Mouse (Mus musculus) midbrain, embryonic 12.5 days (tissue): Measurements from ENCODE around the gene Ndrg2. TPM values are rescaled to one million over a fixed set of nuclear protein-coding genes. Genes with fewer than 3 reads are reported as not detected.
A peak's percentile ranks its signal among the peaks of the same experiment; 100 is the strongest.
"Not testable (repeated sequence)": the region's sequence is repeated elsewhere in the genome, so short reads cannot be mapped to it uniquely, and the experiment has no call there.

Experiments used
- ATAC-seq: fragments of 200-750 bp; cut with Nextera tagmentation; 2 replicates; pipeline ENCODE4 v1.8.0; 2017; ENCODE audit warnings: low read depth, moderate TSS enrichment, moderate library complexity; ENCODE audit not compliant: low FRiP score
- H3K27ac ChIP-seq: fragments of 300-500 bp; sonication (generic); replicated peaks from 2 replicates; pipeline ENCODE4 v1.5.1; 2016; ENCODE audit warnings: mild to moderate bottlenecking
- H3K27me3 ChIP-seq: fragments of 300-500 bp; sonication (generic); 2 replicates; pipeline ENCODE4 v1.6.1; 2016; ENCODE audit warnings: mild to moderate bottlenecking
- H3K36me3 ChIP-seq: fragments of 300-500 bp; sonication (generic); 2 replicates; pipeline ENCODE4 v1.6.1; 2016
- H3K4me1 ChIP-seq: fragments of 300-500 bp; sonication (generic); 2 replicates; pipeline ENCODE4 v1.6.1; 2016
- H3K4me2 ChIP-seq: fragments of 300-500 bp; sonication (generic); replicated peaks from 2 replicates; pipeline ENCODE4 v1.6.1; 2016; ENCODE audit warnings: mild to moderate bottlenecking, moderate library complexity
- H3K4me3 ChIP-seq: fragments of 300-500 bp; sonication (generic); 2 replicates; pipeline ENCODE4 v1.5.1; 2016; ENCODE audit warnings: mild to moderate bottlenecking
- H3K9ac ChIP-seq: fragments of 300-500 bp; sonication (generic); replicated peaks from 2 replicates; pipeline ENCODE4 v1.6.1; 2016; ENCODE audit warnings: mild to moderate bottlenecking, moderate library complexity
- H3K9me3 ChIP-seq: fragments of 300-500 bp; sonication (generic); 2 replicates; pipeline ENCODE4 v1.6.1; 2016; ENCODE audit warnings: mild to moderate bottlenecking
- WGBS: fragments of 180-500 bp; shearing (Covaris S2); methylation state at CpG from one replicate; pipeline ENCODE4 v1.1.7; 2016; 5-methylcytosine and 5-hydroxymethylcytosine counted together
- polyA plus RNA-seq: library from polyadenylated mRNA; unstranded; fragments of >200 nt; fragmentation: Nextera tagmentation; extraction: Ambion mirVana; gene quantifications from 2 replicates; pipeline ENCODE4 v1.2.1, GENCODE M21; 2016

Ndrg2 gene
- polyA plus RNA-seq, 1 experiment from 2014 or later: 24.0 TPM

GRCm38 (mm10) chr14:51926930-51927329 is 13.0 kb upstream of the Ndrg2 start:
- H3K9ac ChIP-seq, H3K4me3 ChIP-seq, H3K9me3 ChIP-seq, H3K4me1 ChIP-seq, ATAC-seq, H3K36me3 ChIP-seq, H3K4me2 ChIP-seq, H3K27ac ChIP-seq, H3K27me3 ChIP-seq: not testable (repeated sequence)
- WGBS: 93% methylated on average over 11 of the region's 11 CpGs

GRCm38 (mm10) chr14:51923492-51923891 is 9.5 kb upstream of the Ndrg2 start:
- 73% methylated on average over 4 of the region's 4 CpGs for WGBS
- H3K36me3 ChIP-seq: no peaks in the 10 kb centered on the region
- ATAC-seq: no peak

GRCm38 (mm10) chr14:51922910-51923309 is 9.0 kb upstream of the Ndrg2 start:
- Histone ChIP-seq H3K36me3 (no peaks in the 10 kb centered on the region), H3K9ac (no peak overlapping the region), H3K4me3 (no peak overlapping the region), H3K27me3 (no peaks in the 10 kb centered on the region; the same call in 1 of the 2 replicates), H3K9me3 (no peaks in the 10 kb centered on the region), H3K27ac (no peak overlapping the region), H3K4me2 (no peak overlapping the region), H3K4me1 (no peaks in the 10 kb centered on the region)
- ATAC-seq: no peak
- 90% methylated on average over 2 of the region's 2 CpGs for WGBS

More at GRCm38 (mm10) chr14:51923492-51923891, 9.5 kb upstream of the Ndrg2 start:
- H3K9ac ChIP-seq: no peak overlapping the region
- no peak overlapping the region for H3K27ac ChIP-seq
- no peaks in the 10 kb centered on the region for H3K9me3 ChIP-seq
- H3K27me3 ChIP-seq: no peaks in the 10 kb centered on the region; the same call in 1 of the 2 replicates
- H3K4me3 ChIP-seq: no peak overlapping the region
- H3K4me2 ChIP-seq: no peak overlapping the region
- no peaks in the 10 kb centered on the region for H3K4me1 ChIP-seq

- no peak for ATAC-seq
- Histone ChIP-seq H3K4me3 (no peak within 1 kb of the TSS), H3K4me1 (no peaks in the 10 kb centered on the region), H3K4me2 (no peak within 1 kb of the TSS), H3K27me3 (no peaks in the 10 kb centered on the region; the same call in 1 of the 2 replicates), H3K36me3 (no peaks in the 10 kb centered on the region), H3K27ac (no peak within 1 kb of the TSS), H3K9me3 (no peaks in the 10 kb centered on the region), H3K9ac (no peak within 1 kb of the TSS)
- 95% methylated on average over 7 of the region's 7 CpGs for WGBS
These were observed 8.6 kb upstream of the Ndrg2 start, which contains the start of gene Rnase13 for GRCm38 (mm10) chr14:51922571-51922865. Gene Rnase13 (minus strand): TSS chr14:51922773.

GRCm38 (mm10) chr14:51921759-51922570 is 8.0 kb upstream of the Ndrg2 start:
- Histone ChIP-seq H3K9ac (no peak overlapping the region), H3K27me3 (no peaks in the 10 kb centered on the region; the same call in 1 of the 2 replicates), H3K27ac (no peak overlapping the region), H3K4me3 (no peak overlapping the region), H3K9me3 (no peaks in the 10 kb centered on the region), H3K4me1 (no peaks in the 10 kb centered on the region), H3K36me3 (no peaks in the 10 kb centered on the region), H3K4me2 (no peak overlapping the region)
- WGBS: 87% methylated on average over 16 of the region's 16 CpGs
- no peak for ATAC-seq

GRCm38 (mm10) chr14:51918966-51919365 is 5.0 kb upstream of the Ndrg2 start:
- Histone ChIP-seq H3K27me3 (peaks cover 9% of the 10 kb centered on the region), H3K4me2 (no peak overlapping the region), H3K9me3 (no peaks in the 10 kb centered on the region), H3K4me1 (peaks cover 11% of the 10 kb centered on the region), H3K36me3 (no peaks in the 10 kb centered on the region), H3K27ac (no peak overlapping the region), H3K9ac (no peak overlapping the region), H3K4me3 (no peak overlapping the region)
- no peak for ATAC-seq
- WGBS: 87% methylated on average over 4 of the region's 4 CpGs

GRCm38 (mm10) chr14:51918125-51918524 is 4.2 kb upstream of the Ndrg2 start, which contains the start of gene Tppp2:
Gene Tppp2 (plus strand): TSS chr14:51918425.
- H3K4me1 ChIP-seq: peaks cover 18% of the 10 kb centered on the region
- no peaks in the 10 kb centered on the region for H3K9me3 ChIP-seq
- peaks cover 17% of the 10 kb centered on the region for H3K27me3 ChIP-seq
- no peak within 1 kb of the TSS for H3K4me3 ChIP-seq
- 85% methylated on average over 4 of the region's 4 CpGs for WGBS
- no peak within 1 kb of the TSS for H3K4me2 ChIP-seq
- no peak within 1 kb of the TSS for H3K9ac ChIP-seq
- H3K27ac ChIP-seq: no peak within 1 kb of the TSS
- no peak for ATAC-seq
- H3K36me3 ChIP-seq: no peaks in the 10 kb centered on the region

GRCm38 (mm10) chr14:51916539-51916938 is 2.6 kb upstream of the Ndrg2 start:
- Histone ChIP-seq H3K27me3 (peaks cover 31% of the 10 kb centered on the region), H3K27ac (no peak overlapping the region), H3K36me3 (no peaks in the 10 kb centered on the region), H3K9me3 (no peaks in the 10 kb centered on the region), H3K4me1 (peaks cover 25% of the 10 kb centered on the region), H3K4me3 (no peak overlapping the region), H3K9ac (no peak overlapping the region), H3K4me2 (no peak overlapping the region)
- 90% methylated on average over 4 of the region's 4 CpGs for WGBS
- no peak for ATAC-seq

- WGBS: 45% methylated on average over 3 of the region's 3 CpGs
- Histone ChIP-seq H3K9me3 (no peaks in the 10 kb centered on the region), H3K27ac (no peak overlapping the region), H3K4me2 (no peak overlapping the region), H3K36me3 (no peaks in the 10 kb centered on the region), H3K4me1 (peaks cover 25% of the 10 kb centered on the region), H3K27me3 (peaks cover 44% of the 10 kb centered on the region), H3K9ac (no peak overlapping the region), H3K4me3 (no peak overlapping the region)
- no peak for ATAC-seq
These were observed 1.1 kb upstream of the Ndrg2 start for GRCm38 (mm10) chr14:51915030-51915429.

GRCm38 (mm10) chr14:51913062-51913959 is 647 bp downstream of the Ndrg2 start:
- peaks cover 25% of the 10 kb centered on the region for H3K4me1 ChIP-seq
- no peak overlapping the region for H3K27ac ChIP-seq
- peak overlapping the region; percentile 60 for H3K9ac ChIP-seq
- no peaks in the 10 kb centered on the region for H3K36me3 ChIP-seq
- WGBS: under 1% methylated on average over 57 of the region's 58 CpGs
- peak overlapping the region; percentile 100 for H3K4me2 ChIP-seq
- H3K9me3 ChIP-seq: no peaks in the 10 kb centered on the region
- H3K4me3 ChIP-seq: peak overlapping the region; percentile 63
- peaks cover 44% of the 10 kb centered on the region for H3K27me3 ChIP-seq
- ATAC-seq: peak; percentile 64

GRCm38 (mm10) chr14:51912391-51913061 is 1.4 kb downstream of the Ndrg2 start:
- peaks cover 44% of the 10 kb centered on the region for H3K27me3 ChIP-seq
- peak overlapping the region; percentile 63 for H3K4me3 ChIP-seq
- no peak overlapping the region for H3K27ac ChIP-seq
- no peaks in the 10 kb centered on the region for H3K9me3 ChIP-seq
- WGBS: 12% methylated on average over 14 of the region's 14 CpGs
- H3K4me1 ChIP-seq: peaks cover 25% of the 10 kb centered on the region
- peak overlapping the region; percentile 100 for H3K4me2 ChIP-seq
- H3K36me3 ChIP-seq: no peaks in the 10 kb centered on the region
- ATAC-seq: peak; percentile 28
- H3K9ac ChIP-seq: peak overlapping the region; percentile 60; the same call in 1 of the 2 replicates
